Mouse (Mus musculus): ENCODE measurements around the gene Fam162b. TPM values are rescaled to one million over a fixed set of nuclear protein-coding genes. Genes with fewer than 3 reads are reported as not detected.

Fam162b gene
- total RNA-seq, 2 experiments from 2014 or later: not detected

Other genes with a start within 250 kb of the Fam162b start
- 1 to 10 TPM; 1.0 to 1.5 TPM for gene Gm49339, start 109.9 kb downstream of the Fam162b start, total RNA-seq (2021)
- 1 to 10 TPM; 1.5 to 1.8 TPM for gene Lilr4b, start 109.9 kb downstream of the Fam162b start, total RNA-seq (2021)
- gene Lilrb4a, start 99.6 kb downstream of the Fam162b start, total RNA-seq (2021): 1 to 10 TPM; 1.1 to 1.5 TPM
- gene Gprc6a, start 40.9 kb upstream of the Fam162b start, total RNA-seq (2021): not detected
- not detected for gene Rfx6, start 87.2 kb upstream of the Fam162b start, total RNA-seq (2021)